Mouse (Mus musculus) right cerebral cortex, postnatal 10 days (tissue): Measurements from ENCODE around the gene Cdc42se2.

ENCODE experiments used
- DNase-seq, 2 experiments: peaks; one replicate each; pipeline ENCODE4 v3.0.0; 2021; ENCODE audit warnings: low spot score in 2 of 2

Gene Cdc42se2

DNA sequence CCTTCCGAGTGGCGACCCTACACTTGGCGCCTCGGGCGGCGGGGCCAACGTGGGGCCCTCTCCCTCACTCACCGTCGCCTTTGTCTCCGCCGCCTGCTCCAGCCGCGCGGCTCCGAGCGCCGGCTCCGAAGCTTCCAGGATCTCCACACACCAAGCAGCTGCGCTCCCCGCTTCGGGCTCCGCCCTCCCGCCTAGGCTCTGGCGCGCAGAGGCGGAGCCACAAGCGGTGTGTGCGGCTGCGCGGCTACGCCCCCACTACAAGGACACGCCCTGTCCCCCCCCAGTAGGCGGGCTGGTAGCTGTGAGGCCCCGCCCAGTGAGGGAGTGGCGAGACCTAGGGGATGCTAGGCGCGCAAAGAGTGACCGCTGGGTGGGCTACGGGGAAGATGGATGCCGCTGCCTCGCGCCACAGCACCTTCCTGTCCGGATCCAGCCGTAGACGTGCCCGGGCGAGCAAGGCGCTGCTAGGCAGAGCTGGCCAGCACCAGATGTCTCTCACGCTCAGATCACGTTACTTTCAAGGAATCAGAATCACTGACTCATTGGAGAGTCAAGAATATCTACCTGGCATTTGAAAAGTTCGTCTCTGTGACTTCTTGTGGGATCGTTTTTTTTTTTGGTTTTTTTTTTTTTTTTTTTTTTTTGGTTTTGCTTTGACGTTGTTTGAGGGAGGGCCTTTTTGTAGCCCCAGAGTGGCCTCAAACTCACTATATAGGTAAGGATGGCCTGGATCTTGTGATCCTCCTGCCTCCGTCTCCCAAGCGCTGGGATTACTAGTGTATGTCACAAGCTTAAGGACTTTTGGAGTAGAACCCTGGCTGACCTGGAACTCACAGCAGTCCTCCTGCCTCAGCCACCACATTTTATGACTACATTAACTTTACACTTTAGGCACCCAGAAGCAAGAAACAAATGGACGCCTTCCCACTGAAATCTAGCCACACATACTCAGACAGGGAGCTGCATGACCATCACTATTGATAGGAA is at the start of gene Cdc42se2:
Cdc42se2 (minus strand) TSS at position 188 of the 987 bp plus-strand sequence.
- peak; percentile 98 for DNase-seq

DNA sequence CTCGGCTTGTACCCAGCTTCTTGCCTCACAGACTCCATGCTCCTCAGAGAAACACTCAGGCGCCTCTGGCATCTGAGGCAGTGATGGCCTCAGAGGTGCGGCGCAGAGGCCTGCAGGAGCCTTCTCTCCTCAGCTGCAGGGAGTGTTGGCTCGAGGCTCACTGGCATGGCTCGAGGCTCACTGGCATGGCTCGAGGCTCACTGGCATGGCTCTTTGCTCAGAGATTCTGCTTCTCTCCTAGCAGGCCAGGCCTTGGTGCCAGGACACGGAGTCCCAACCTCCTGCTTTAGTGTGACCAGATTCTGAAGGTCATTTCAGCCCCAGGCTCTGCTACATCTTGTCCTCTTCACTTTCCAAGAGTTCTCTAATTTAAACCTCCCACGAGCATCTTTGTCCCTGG is 48.6 kb upstream of the Cdc42se2 start:
- peak; percentile 65 to 72 for DNase-seq

DNA sequence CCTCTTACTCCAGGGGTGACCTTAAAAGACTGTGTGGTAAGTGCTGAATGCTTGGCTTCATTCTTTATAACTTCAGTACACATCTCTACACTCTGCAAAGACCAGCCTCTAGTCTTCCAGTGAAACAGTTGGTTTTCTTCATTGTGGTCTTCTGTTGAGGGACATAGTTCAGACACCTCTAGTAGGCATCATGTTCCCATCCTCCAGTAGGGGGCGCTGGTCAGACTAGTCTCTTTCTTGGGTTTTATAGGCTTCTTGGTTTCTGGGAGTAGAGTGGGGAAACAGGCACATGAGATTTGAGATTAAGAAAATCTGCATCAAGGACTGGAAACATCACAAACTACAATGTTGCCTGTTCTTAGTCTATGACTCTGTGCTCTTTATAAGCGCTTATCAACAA is 47.1 kb upstream of the Cdc42se2 start:
- DNase-seq: no peak

DNA sequence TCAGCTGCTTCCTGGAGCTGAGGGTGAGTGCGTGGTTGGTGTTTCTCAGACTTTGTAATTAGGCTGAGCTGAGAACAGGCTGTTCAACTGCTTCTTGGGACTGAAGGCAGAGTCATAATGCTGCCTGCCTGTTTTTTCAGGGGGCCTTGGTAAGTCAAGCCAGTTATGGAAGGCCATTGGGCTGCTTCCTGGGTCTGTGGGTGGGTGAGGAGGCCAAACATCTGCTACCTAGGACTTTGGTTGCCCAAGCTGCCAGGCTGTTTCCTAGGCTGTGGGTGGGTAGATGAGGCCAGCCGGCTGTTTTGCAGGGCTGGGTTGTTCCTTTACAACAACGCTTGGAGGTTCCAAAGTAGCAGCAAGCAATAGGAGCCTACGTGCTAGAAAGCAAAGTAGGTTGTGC is 46.4 kb upstream of the Cdc42se2 start:
- peak; percentile 56 to 79 for DNase-seq

DNA sequence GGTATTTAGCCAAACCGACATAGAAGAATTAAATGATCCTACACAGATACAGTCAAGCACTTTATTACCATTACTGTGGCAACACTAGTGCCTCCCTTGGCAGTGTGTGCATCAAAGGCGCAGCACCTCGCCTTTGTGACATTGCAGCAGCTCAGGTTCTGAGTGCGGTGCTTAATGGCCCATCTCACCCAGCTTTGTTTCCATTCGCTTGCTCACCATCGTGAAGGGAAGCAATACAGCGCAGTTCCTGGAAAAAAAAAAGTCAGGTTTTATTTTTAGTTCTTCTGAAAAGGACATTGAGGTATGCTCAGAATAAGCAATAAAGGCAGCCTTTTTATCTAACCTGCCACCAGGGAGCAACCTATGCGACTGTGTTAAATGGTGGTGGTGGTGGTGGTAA is 39.3 kb upstream of the Cdc42se2 start:
- no peak for DNase-seq

GRCm38 (mm10) chr11:54825774-54826173 is 38.3 kb upstream of the Cdc42se2 start:
- DNase-seq: no peak

DNA sequence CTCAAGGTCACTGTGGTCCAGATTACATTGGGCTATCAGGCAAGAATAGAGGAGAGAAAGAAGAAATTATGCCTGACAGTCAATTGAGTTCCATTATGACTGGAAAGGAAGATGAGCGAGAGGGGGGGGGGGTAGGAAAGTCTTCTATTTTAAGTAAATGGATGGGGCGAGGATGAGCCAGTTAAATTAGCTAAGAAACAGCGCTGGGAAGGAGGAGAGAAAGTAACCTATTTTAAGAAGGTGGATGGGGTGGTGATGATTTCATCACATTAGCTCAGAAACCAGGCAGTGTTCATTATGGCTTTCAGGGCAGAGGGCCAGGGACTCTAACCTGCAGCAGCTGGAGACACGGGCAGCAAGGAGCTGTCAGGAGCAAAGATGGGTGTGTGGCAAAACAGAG is 36.0 kb upstream of the Cdc42se2 start:
- DNase-seq: peak in 1 of 2 experiments; percentile 58

DNA sequence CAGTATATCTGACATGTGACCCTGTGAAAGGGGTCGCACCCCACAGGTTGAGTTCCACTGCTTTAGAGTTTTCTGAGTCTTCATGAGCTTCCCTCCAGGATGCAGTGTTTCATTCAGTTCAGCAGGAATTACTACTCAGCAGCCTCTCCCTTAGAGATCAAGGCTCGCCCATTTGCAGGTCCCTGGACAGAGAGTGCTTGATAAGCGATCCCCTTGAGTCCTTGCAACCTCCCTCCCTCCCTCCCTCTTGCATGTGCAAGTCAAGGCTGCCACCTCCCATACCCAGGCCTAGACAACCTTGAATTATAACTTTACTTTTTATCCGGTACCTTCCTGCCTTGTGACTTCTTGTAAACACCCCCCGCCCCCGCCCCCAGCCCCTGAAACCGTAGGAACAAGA is 32.0 kb upstream of the Cdc42se2 start:
- DNase-seq: no peak

- no peak for DNase-seq
Observed at GRCm38 (mm10) chr11:54817449-54817848, 30.0 kb upstream of the Cdc42se2 start.

GRCm38 (mm10) chr11:54815659-54816058 is 28.2 kb upstream of the Cdc42se2 start:
- no peak for DNase-seq

DNA sequence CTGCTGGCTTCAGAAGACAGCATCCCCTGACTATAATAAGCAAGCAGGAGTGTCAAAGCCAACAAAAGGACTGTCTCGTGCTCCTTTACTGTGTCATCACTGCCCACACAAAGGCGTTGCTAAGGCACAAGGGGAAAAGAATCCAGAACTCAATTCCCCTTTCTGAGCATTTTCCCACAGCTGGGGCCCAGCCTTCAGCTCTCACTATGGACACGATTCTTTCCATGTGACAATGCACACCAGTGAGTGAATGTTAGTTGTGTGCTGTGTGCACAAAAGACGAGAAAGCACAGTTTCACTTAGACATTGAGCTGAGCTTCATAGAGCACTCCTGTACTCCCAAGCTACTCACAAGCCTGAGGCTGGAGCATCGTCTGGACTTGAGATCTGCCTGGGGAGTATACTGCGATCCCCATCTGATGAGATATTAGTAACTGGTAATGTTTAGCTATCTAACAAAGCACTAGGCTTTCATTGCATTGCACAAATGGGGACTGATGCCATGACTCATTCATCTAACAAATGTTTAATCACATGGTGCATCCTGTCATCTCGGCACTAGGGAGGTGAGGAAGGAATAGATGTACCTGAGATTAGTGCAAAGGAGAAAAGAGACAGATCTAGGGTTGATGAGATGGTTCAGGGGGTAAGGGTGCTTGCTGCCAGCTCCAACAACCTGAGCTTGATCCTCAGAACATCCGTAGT is 25.5 kb upstream of the Cdc42se2 start:
- peak; percentile 63 to 75 for DNase-seq

- no peak for DNase-seq
Observed at GRCm38 (mm10) chr11:54812314-54812713, 24.8 kb upstream of the Cdc42se2 start.

GRCm38 (mm10) chr11:54811054-54811453 is 23.6 kb upstream of the Cdc42se2 start:
- DNase-seq: no peak

DNA sequence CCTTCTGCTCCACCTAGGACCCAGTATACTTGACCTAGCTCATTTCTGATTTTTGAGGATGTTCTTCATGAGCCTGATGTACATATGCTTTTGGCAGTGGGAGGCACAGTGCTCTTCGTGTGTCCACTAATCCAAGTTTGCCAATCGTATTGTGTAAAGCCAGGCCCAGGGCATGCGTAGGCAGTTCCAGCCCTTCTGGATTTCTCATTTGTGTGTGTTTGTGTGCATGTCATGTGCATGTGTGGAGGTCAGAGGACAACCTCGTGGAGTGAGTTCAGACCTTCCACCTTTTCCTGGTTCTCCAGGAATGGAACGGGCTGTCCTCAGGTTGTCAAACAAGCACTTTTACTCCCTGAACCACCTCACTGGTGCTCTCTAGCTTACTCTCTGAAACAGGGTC is 22.1 kb upstream of the Cdc42se2 start:
- DNase-seq: no peak

DNA sequence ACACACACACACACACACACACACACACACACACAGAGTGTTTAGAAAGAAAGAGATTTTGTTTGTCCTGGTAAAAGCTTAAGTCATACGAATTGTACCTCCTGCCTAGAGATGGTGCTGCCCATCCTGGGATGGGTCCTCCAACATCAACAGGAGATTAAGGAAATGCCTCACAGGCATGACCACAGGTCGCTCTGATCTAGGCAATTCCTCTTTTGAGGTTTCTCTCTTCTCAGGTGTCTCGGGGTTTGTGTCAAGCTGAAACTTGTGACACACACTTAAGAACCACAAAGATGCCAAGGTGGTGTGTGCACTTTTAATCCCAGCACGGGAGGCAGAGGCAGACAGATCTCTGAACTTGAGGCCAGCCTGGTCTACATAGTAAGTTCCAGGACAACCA is 20.7 kb upstream of the Cdc42se2 start:
- DNase-seq: no peak

- DNase-seq: no peak
Observed at GRCm38 (mm10) chr11:54807669-54808068, 20.2 kb upstream of the Cdc42se2 start.

- no peak for DNase-seq
Observed at GRCm38 (mm10) chr11:54806891-54807290, 19.4 kb upstream of the Cdc42se2 start.

DNA sequence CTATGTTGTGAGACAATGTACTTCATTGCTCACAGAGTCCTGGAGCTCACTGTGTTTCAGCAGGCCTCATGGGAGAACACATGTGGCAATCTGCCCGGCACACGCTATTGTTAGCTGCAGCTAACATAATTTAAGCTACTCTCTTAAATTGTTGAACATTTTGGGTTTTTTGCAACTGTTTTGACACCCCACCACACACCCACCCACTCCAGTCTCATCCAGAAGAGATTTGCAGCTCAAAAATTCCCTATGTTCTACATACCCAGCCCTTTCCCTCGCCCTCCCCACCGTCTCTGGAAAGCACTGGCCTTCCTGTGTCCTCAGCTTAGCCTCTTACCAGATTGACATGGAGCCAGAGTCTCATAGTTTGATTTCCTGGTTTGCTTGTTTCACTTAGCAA is 17.7 kb upstream of the Cdc42se2 start:
- DNase-seq: peak; percentile 90 to 93

DNA sequence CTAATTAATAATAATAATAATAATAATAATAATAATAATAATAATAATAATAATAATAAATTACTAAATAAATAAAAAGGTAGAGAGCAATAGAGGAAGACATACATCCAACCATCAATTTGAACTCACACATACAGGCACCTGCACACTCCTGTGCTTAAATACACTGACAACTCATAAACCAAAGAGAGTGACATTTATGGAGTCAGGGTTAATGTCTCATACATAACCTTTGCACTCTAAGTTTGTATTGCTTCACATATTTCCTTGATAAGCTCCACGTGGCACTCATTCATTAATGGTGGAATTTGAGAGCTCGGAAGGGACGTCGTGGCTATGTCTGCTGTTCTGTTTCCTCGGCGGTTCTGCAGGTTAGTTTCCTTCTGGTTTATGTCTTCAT is 15.1 kb upstream of the Cdc42se2 start:
- DNase-seq: no peak

DNA sequence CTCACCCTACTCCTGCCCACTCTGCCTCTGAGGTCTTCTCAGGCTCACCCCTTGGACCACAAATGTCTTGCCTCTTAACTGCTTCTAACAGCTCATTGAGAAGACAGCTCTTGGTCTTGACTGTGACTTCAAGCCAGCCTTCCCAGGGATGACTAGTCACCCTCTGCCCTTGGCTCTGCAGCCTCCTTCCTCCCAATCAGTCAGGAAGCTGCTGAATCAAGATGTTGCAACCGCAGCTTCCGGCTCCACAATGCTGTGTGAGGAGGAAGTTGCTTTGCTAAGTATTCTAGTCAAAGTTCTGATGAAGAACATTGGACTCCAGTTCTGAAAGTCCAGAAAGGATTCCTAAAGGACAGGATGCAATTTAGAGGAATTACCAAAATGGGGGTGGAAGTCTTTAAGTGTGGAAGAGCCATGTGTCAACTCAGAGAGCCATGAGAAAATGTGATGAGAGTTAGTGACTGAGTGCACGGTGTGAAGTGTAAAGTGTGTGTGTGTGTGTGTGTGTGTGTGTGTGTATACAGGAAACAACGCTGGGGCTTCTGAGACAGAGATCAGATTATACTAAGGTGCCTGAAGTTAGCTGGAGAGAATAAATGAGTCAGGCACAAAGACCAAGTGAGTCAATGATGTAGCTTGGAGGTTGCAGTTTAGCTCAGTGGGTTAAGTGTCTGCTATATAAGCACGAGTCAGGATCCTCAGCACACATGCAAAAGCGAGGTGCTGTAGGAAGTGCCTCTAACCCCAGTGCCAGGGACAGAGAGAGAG is 14.5 kb upstream of the Cdc42se2 start:
- peak; percentile 41 to 58 for DNase-seq

DNA sequence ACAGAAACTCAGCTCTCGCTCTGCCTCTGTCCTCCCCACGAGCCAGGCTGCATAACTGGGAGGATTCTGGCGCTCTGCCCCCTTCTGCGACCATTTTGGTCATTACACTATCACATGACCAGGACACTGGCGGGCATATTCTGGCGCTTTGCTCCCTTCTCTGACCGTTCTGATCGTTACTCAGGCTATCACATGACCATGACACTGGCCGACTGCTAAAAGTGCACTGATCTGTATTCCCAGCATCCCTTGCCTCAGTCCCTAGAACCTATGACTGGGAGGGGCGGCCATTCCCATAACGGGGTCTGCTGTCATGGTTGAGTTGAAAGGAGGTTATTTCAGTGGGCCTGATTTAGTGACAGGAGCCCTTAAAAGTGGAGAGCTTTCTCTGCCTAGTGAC is 9.1 kb upstream of the Cdc42se2 start:
- peak in 1 of 2 experiments; percentile 31 for DNase-seq

- DNase-seq: no peak
Observed at GRCm38 (mm10) chr11:54794678-54795077, 7.2 kb upstream of the Cdc42se2 start.
